Mouse (Mus musculus): ENCODE data around the gene Etnk2. TPM values are rescaled to one million over a fixed set of nuclear protein-coding genes. Genes with fewer than 3 reads are reported as not detected.
A peak's percentile ranks its signal among the peaks of the same experiment; 100 is the strongest.

The Etnk2 gene
- polyA plus RNA-seq, 1 experiment from 2014 or later, result 1.3 TPM

DNA sequence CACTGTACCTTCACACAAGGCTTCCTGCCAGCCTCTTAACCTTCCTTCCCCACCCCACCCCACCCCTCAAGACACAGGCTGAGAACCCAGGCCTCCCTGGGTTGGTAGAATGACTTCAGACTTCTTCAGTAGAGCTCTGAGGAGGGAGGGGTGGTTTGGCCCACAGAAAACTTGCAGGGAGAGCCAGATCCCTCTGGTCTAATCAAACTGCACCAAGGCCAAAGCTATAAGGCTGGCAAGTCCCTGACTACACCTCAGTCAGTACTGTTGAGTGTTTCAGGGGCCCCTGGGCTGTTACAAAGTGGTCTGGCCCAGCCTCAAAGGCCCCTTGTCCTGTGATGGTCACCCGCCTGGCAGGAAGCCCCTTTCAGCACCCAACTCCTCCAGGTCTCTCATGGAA lies 54.2 kb downstream of the Etnk2 start:
- no peak for DNase-seq (ENCODE audit: low spot score)
- Histone ChIP-seq H3K27me3 (ENCODE audit: control insufficient read depth, insufficient read depth, low read length) (no peaks in the 10 kb centered on the region; the same call in 1 of the 2 replicates), H3K27ac (replicated peaks; ENCODE audit: low read depth, low read length) (no peak overlapping the region), H3K36me3 (ENCODE audit: control insufficient read depth, insufficient read depth, low read length) (no peaks in the 10 kb centered on the region), H3K9ac (ENCODE audit: low read length) (no peak overlapping the region), H3K4me3 (ENCODE audit: low read depth, low read length) (no peak overlapping the region), H3K4me1 (ENCODE audit: control insufficient read depth, insufficient read depth, low read length) (peaks cover 21% of the 10 kb centered on the region), H3K9me3 (ENCODE audit: control insufficient read depth, low read length) (no peaks in the 10 kb centered on the region), H3K4me2 (ENCODE audit: low read depth, severe bottlenecking) (peak overlapping the region; percentile 56; the same call in 1 of the 2 replicates)
- no peak for ATAC-seq (ENCODE audit: insufficient number of reproducible peaks, low FRiP score, low TSS enrichment, low read depth)
- WGBS, result 68% methylated on average over 1 of the region's 1 CpGs

DNA sequence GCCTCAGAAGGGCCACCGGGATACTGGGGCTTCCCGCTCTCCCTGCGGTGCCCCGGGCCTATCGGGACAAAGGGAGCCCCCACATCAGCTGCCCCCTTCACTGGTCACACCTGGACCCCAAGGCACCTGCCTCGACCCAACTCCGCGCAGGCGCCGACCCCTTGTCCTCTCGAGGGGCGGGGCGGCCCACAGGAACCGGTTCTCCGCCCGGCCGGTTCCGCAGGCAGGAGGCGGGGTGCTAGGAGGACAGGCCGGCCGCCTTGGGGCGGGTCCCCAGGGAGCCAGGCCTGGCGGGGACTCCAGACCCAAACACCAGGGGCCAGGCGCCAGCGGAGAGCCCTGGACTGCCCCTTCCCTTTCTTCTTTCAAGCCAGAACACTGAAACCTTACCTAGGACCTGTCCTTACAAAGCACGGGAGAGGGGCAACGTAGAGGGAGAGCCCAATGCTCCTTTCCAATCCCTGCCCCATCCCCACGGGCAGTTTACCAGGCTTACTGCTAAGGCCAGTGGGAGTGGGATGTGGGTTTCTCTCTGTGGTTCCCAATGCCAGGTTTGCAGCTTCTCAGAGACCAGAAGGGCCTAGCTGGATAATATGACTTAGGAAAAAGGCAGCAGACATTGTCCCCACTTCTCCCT lies 54.9 kb downstream of the Etnk2 start:
- Histone ChIP-seq H3K4me2 (ENCODE audit: low read depth, severe bottlenecking) (peak overlapping the region; percentile 56), H3K4me1 (ENCODE audit: control insufficient read depth, insufficient read depth, low read length) (peaks cover 24% of the 10 kb centered on the region), H3K36me3 (ENCODE audit: control insufficient read depth, insufficient read depth, low read length) (no peaks in the 10 kb centered on the region), H3K4me3 (ENCODE audit: low read depth, low read length) (peak overlapping the region; percentile 20), H3K27ac (replicated peaks; ENCODE audit: low read depth, low read length) (no peak overlapping the region; the same call in 1 of the 2 replicates), H3K9me3 (ENCODE audit: control insufficient read depth, low read length) (no peaks in the 10 kb centered on the region), H3K9ac (ENCODE audit: low read length) (peak overlapping the region; percentile 59), H3K27me3 (ENCODE audit: control insufficient read depth, insufficient read depth, low read length) (no peaks in the 10 kb centered on the region; the same call in 1 of the 2 replicates)
- DNase-seq (ENCODE audit: low spot score) (peak; percentile 59), ATAC-seq (ENCODE audit: insufficient number of reproducible peaks, low FRiP score, low TSS enrichment, low read depth) (no peak)
- WGBS, result 9% methylated on average over 27 of the region's 28 CpGs

DNA sequence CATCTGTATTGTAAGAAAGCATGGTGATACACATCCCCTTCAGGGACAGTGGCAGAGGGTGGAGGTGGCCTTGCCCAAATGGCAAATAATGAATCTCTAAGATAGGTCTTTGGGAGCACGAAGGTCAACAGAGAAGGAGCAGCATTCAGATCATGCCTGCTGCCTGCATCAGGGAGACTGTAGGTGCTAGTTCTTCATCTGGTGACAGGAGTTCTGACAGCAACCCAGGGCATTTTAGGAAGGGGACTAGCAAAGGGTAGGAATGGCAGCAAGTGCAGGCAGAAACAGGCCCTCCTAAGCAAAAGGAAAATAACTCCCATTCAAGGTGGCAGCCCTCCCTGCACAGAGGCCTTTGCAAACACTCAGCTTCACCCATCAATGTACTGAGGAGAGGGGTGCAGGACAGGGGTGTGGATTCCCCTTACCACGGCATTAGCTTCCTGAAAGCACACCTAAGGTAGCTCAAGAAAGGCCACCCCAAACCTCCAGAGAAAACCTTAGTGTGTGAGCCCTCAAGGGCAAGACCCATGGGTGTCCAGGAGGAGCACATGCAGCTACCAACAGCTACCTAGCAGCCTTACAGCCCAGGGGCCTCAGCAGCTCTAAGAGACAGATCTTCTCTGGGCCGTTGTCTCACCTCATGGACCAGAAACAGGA lies 55.9 kb downstream of the Etnk2 start:
- ATAC-seq (ENCODE audit: insufficient number of reproducible peaks, low FRiP score, low TSS enrichment, low read depth), result no peak
- Histone ChIP-seq H3K4me1 (ENCODE audit: control insufficient read depth, insufficient read depth, low read length) (peaks cover 24% of the 10 kb centered on the region), H3K27me3 (ENCODE audit: control insufficient read depth, insufficient read depth, low read length) (no peaks in the 10 kb centered on the region; the same call in 1 of the 2 replicates), H3K9ac (ENCODE audit: low read length) (no peak overlapping the region), H3K36me3 (ENCODE audit: control insufficient read depth, insufficient read depth, low read length) (no peaks in the 10 kb centered on the region), H3K27ac (replicated peaks; ENCODE audit: low read depth, low read length) (no peak overlapping the region), H3K9me3 (ENCODE audit: control insufficient read depth, low read length) (no peaks in the 10 kb centered on the region), H3K4me3 (ENCODE audit: low read depth, low read length) (no peak overlapping the region), H3K4me2 (ENCODE audit: low read depth, severe bottlenecking) (no peak overlapping the region)
- 70% methylated on average over 3 of the region's 3 CpGs for WGBS
- DNase-seq (ENCODE audit: low spot score), result no peak

DNA sequence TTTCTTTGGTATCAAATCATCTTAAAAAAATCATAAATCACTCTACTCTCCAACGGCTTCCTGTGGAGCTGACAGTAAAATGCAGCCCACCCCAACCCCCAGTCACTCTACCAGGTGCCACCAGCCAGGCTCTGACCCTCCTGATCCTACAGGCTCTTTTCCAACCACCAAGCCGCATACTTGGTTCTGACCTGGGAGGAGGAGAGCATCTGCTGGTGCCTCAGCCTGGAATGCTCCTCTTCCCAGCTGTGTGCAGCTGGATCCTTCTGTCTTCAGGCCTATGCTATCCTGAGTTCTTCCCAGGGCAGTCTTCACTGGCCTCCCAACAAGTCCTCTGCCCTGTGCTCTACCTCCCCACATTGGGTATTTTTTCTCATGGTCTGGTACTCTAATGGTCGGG lies 57.1 kb downstream of the Etnk2 start:
- Histone ChIP-seq H3K4me1 (ENCODE audit: control insufficient read depth, insufficient read depth, low read length) (peaks cover 21% of the 10 kb centered on the region), H3K27ac (replicated peaks; ENCODE audit: low read depth, low read length) (no peak overlapping the region), H3K9me3 (ENCODE audit: control insufficient read depth, low read length) (no peaks in the 10 kb centered on the region), H3K4me2 (ENCODE audit: low read depth, severe bottlenecking) (no peak overlapping the region), H3K4me3 (ENCODE audit: low read depth, low read length) (no peak overlapping the region), H3K27me3 (ENCODE audit: control insufficient read depth, insufficient read depth, low read length) (no peaks in the 10 kb centered on the region; the same call in 1 of the 2 replicates), H3K36me3 (ENCODE audit: control insufficient read depth, insufficient read depth, low read length) (no peaks in the 10 kb centered on the region), H3K9ac (ENCODE audit: low read length) (no peak overlapping the region)
- DNase-seq (ENCODE audit: low spot score) (no peak), ATAC-seq (ENCODE audit: insufficient number of reproducible peaks, low FRiP score, low TSS enrichment, low read depth) (no peak)
- 34% methylated on average over 3 of the region's 3 CpGs for WGBS

DNA sequence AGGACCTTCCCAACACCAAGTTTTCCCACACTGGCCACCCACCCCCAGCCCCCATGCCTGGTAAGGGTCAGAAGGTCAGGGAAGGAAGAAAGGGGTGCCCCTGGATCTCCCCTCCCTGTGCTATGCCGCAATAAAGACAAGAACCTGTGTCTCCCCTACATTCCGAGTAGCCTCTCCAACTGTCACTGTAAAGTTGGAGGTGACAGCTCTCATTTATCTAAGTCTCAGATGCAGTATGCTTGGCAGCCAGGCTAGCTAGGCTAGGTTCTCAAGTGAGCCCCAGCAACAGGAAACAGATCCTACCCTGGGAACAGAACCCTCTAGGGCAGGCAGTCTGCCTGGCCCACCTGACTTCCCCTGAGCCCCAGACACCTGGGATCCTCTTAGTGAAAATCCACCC lies 57.7 kb downstream of the Etnk2 start:
- Histone ChIP-seq H3K27ac (replicated peaks; ENCODE audit: low read depth, low read length) (no peak overlapping the region), H3K4me3 (ENCODE audit: low read depth, low read length) (no peak overlapping the region), H3K4me2 (ENCODE audit: low read depth, severe bottlenecking) (no peak overlapping the region), H3K4me1 (ENCODE audit: control insufficient read depth, insufficient read depth, low read length) (peaks cover 21% of the 10 kb centered on the region), H3K27me3 (ENCODE audit: control insufficient read depth, insufficient read depth, low read length) (no peaks in the 10 kb centered on the region; the same call in 1 of the 2 replicates), H3K9ac (ENCODE audit: low read length) (no peak overlapping the region), H3K36me3 (ENCODE audit: control insufficient read depth, insufficient read depth, low read length) (no peaks in the 10 kb centered on the region), H3K9me3 (ENCODE audit: control insufficient read depth, low read length) (no peaks in the 10 kb centered on the region)
- 56% methylated on average over 2 of the region's 2 CpGs for WGBS
- ATAC-seq (ENCODE audit: insufficient number of reproducible peaks, low FRiP score, low TSS enrichment, low read depth) (no peak), DNase-seq (ENCODE audit: low spot score) (no peak)

DNA sequence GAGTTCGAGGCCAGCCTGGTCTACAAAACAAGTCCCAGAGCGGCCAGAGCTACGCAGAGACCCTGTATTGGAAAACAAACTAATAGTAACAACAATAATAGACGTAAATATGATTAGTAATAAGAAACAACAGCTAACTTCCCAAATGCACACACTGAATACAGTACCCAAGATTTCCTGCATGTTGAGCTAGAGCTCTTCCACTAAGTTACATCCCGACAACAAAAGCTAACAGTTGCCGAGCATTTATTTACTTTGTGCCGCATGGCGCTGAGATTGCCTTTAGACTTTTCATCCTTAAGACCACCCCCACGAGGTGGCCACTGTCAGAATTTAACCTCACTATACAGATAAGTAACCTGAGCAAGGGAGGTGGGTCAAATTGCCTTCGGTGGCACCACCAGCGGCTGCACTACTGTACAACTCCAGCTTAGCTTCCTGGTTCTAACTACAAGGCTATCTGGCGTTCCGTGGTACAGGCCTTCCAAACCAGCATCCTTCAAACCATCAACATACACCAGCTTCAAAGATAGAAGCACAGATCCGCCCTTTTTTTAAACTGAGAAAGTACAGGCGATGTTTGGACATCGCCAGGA lies 58.7 kb downstream of the Etnk2 start:
- no peak for DNase-seq (ENCODE audit: low spot score)
- peak overlapping the region; percentile 99 for H3K4me2 ChIP-seq (ENCODE audit: low read depth, severe bottlenecking)
- peak overlapping the region; percentile 74 for H3K4me3 ChIP-seq (ENCODE audit: low read depth, low read length)
- peaks cover 21% of the 10 kb centered on the region for H3K4me1 ChIP-seq (ENCODE audit: control insufficient read depth, insufficient read depth, low read length)
- WGBS, result 46% methylated on average over 16 of the region's 16 CpGs
- peak overlapping the region; percentile 84 for H3K9ac ChIP-seq (ENCODE audit: low read length)
- no peak for ATAC-seq (ENCODE audit: insufficient number of reproducible peaks, low FRiP score, low TSS enrichment, low read depth)
- no peaks in the 10 kb centered on the region for H3K9me3 ChIP-seq (ENCODE audit: control insufficient read depth, low read length)
- H3K36me3 ChIP-seq (ENCODE audit: control insufficient read depth, insufficient read depth, low read length), result no peaks in the 10 kb centered on the region
- H3K27me3 ChIP-seq (ENCODE audit: control insufficient read depth, insufficient read depth, low read length), result no peaks in the 10 kb centered on the region; the same call in 1 of the 2 replicates
- H3K27ac ChIP-seq (replicated peaks; ENCODE audit: low read depth, low read length), result no peak overlapping the region

DNA sequence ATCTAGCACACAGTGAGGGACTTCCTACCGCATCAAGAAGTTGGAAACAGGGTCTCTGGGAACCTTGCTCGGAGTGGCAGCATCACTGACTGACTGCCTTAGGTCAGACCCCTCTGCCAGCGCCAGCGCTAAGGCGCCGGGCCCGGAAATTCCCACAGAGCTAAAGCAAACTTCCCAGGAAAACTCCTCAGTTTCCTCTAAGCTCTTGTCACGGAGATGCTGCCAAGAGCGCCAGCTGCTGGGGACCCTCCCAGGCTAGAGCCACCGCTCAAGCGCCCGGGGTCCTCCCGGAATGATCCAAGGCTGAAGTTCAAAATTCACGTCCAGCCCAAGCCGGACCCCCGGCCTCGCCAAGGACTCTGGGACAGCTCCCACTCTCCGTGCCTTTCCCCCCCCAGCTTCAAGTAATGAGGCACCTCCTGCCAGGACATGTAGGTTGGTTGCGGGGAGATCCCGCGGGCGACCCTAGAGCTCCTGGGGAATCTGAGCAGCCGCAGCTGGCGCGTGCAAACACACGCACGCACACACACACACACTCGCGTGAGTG lies 59.3 kb downstream of the Etnk2 start:
- DNase-seq (ENCODE audit: low spot score), result peak; percentile 62
- Histone ChIP-seq H3K27ac (replicated peaks; ENCODE audit: low read depth, low read length) (no peak overlapping the region), H3K4me3 (ENCODE audit: low read depth, low read length) (peak overlapping the region; percentile 74), H3K36me3 (ENCODE audit: control insufficient read depth, insufficient read depth, low read length) (no peaks in the 10 kb centered on the region), H3K4me2 (ENCODE audit: low read depth, severe bottlenecking) (peak overlapping the region; percentile 99), H3K9me3 (ENCODE audit: control insufficient read depth, low read length) (no peaks in the 10 kb centered on the region), H3K27me3 (ENCODE audit: control insufficient read depth, insufficient read depth, low read length) (no peaks in the 10 kb centered on the region; the same call in 1 of the 2 replicates), H3K9ac (ENCODE audit: low read length) (peak overlapping the region; percentile 84), H3K4me1 (ENCODE audit: control insufficient read depth, insufficient read depth, low read length) (peaks cover 19% of the 10 kb centered on the region)
- WGBS, result under 1% methylated on average over 29 of the region's 29 CpGs
- ATAC-seq (ENCODE audit: insufficient number of reproducible peaks, low FRiP score, low TSS enrichment, low read depth), result peak; percentile 20; the same call in 1 of the 2 replicates

GRCm38 (mm10) chr1:133423166-133423542 lies 59.8 kb downstream of the Etnk2 start:
- peak overlapping the region; percentile 85 for H3K27ac ChIP-seq (replicated peaks; ENCODE audit: low read depth, low read length)

More at GRCm38 (mm10) chr1:133423166-133423542, 59.8 kb downstream of the Etnk2 start:
- H3K9me3 ChIP-seq (ENCODE audit: control insufficient read depth, low read length), result no peaks in the 10 kb centered on the region
- no peaks in the 10 kb centered on the region for H3K36me3 ChIP-seq (ENCODE audit: control insufficient read depth, insufficient read depth, low read length)
- DNase-seq (ENCODE audit: low spot score), result peak; percentile 49
- H3K4me3 ChIP-seq (ENCODE audit: low read depth, low read length), result peak overlapping the region; percentile 74
- peak overlapping the region; percentile 99 for H3K4me2 ChIP-seq (ENCODE audit: low read depth, severe bottlenecking)
- ATAC-seq (ENCODE audit: insufficient number of reproducible peaks, low FRiP score, low TSS enrichment, low read depth), result peak; percentile 11; the same call in 1 of the 2 replicates
- under 1% methylated on average over 30 of the region's 31 CpGs for WGBS
- peak overlapping the region; percentile 84 for H3K9ac ChIP-seq (ENCODE audit: low read length)
- peaks cover 15% of the 10 kb centered on the region for H3K4me1 ChIP-seq (ENCODE audit: control insufficient read depth, insufficient read depth, low read length)
- no peaks in the 10 kb centered on the region; the same call in 1 of the 2 replicates for H3K27me3 ChIP-seq (ENCODE audit: control insufficient read depth, insufficient read depth, low read length)

Data from limb, embryonic 11.5 days (tissue).